Mouse (Mus musculus): Measurements from ENCODE around the gene Ebf1. TPM values are rescaled to one million over a fixed set of nuclear protein-coding genes. Genes with fewer than 3 reads are reported as not detected.

The Ebf1 gene
- polyA plus RNA-seq, 1 experiment = 26.6 TPM

GRCm38 (mm10) chr11:44617734-44618586 is 843 bp downstream of the Ebf1 start:
- DNase-seq (ENCODE audit: low read depth in 1 of 2, low spot score in 2 of 2) = peak in 1 of 2 experiments; percentile 55

GRCm38 (mm10) chr11:44619131-44619886 is 2.2 kb downstream of the Ebf1 start:
- H3K4me1 ChIP-seq (ENCODE audit: control insufficient read depth, insufficient read depth, insufficient read length) = peaks cover 10% of the 10 kb centered on the region
- H3K36me3 ChIP-seq (ENCODE audit: control insufficient read depth, insufficient read depth, low read length) = peaks cover 11% of the 10 kb centered on the region
- WGBS = 6% methylated on average over 15 of the region's 15 CpGs
- TF ChIP-seq POLR2A (IDR thresholded peaks at IDR 0.05; ENCODE audit: low read depth, low read length) = no peak
- TF ChIP-seq CTCF (IDR thresholded peaks at IDR 0.05; ENCODE audit: extremely low read depth, insufficient read depth, insufficient read length, insufficient replicate concordance) = no peak
- peaks cover 2% of the 10 kb centered on the region; the same call in 1 of the 2 replicates for H3K27me3 ChIP-seq (ENCODE audit: control insufficient read depth, insufficient read depth, low read length)
- peak overlapping the region; percentile 91 for H3K27ac ChIP-seq (ENCODE audit: insufficient read depth, low read length)
- no peak for DNase-seq (ENCODE audit: low read depth in 1 of 2, low spot score in 2 of 2)
- peak overlapping the region; percentile 65 for H3K4me3 ChIP-seq (ENCODE audit: extremely low read depth, insufficient read depth, insufficient read length)

More at GRCm38 (mm10) chr11:44617734-44618586, 843 bp downstream of the Ebf1 start:
- Histone ChIP-seq H3K27me3 (ENCODE audit: control insufficient read depth, insufficient read depth, low read length) (peaks cover 2% of the 10 kb centered on the region; the same call in 1 of the 2 replicates), H3K36me3 (ENCODE audit: control insufficient read depth, insufficient read depth, low read length) (peaks cover 9% of the 10 kb centered on the region; the same call in 1 of the 2 replicates), H3K4me1 (ENCODE audit: control insufficient read depth, insufficient read depth, insufficient read length) (peaks cover 10% of the 10 kb centered on the region), H3K27ac (ENCODE audit: insufficient read depth, low read length) (peak overlapping the region; percentile 98), H3K4me3 (ENCODE audit: extremely low read depth, insufficient read depth, insufficient read length) (peak overlapping the region; percentile 70)
- TF ChIP-seq POLR2A (IDR thresholded peaks at IDR 0.05; ENCODE audit: low read depth, low read length) = no peak; the same call in 1 of the 2 replicates
- TF ChIP-seq CTCF (IDR thresholded peaks at IDR 0.05; ENCODE audit: extremely low read depth, insufficient read depth, insufficient read length, insufficient replicate concordance) = no peak
- WGBS = 1% methylated on average over 55 of the region's 55 CpGs

- 9% methylated on average over 41 of the region's 41 CpGs for WGBS
- peak in 1 of 2 experiments; percentile 58 for DNase-seq (ENCODE audit: low read depth in 1 of 2, low spot score in 2 of 2)
- Histone ChIP-seq H3K4me3 (ENCODE audit: extremely low read depth, insufficient read depth, insufficient read length) (peak overlapping the region; percentile 65), H3K4me1 (ENCODE audit: control insufficient read depth, insufficient read depth, insufficient read length) (peaks cover 10% of the 10 kb centered on the region), H3K27ac (ENCODE audit: insufficient read depth, low read length) (peak overlapping the region; percentile 91), H3K27me3 (ENCODE audit: control insufficient read depth, insufficient read depth, low read length) (peaks cover 2% of the 10 kb centered on the region; the same call in 1 of the 2 replicates), H3K36me3 (ENCODE audit: control insufficient read depth, insufficient read depth, low read length) (peaks cover 11% of the 10 kb centered on the region)
- TF ChIP-seq CTCF (IDR thresholded peaks at IDR 0.05; ENCODE audit: extremely low read depth, insufficient read depth, insufficient read length, insufficient replicate concordance) = no peak
- TF ChIP-seq POLR2A (IDR thresholded peaks at IDR 0.05; ENCODE audit: low read depth, low read length) = no peak; the same call in 1 of the 2 replicates
These were observed 3.0 kb downstream of the Ebf1 start for GRCm38 (mm10) chr11:44619887-44620693.

GRCm38 (mm10) chr11:44620694-44621446 is 3.8 kb downstream of the Ebf1 start:
- 62% methylated on average over 18 of the region's 19 CpGs for WGBS
- Histone ChIP-seq H3K4me3 (ENCODE audit: extremely low read depth, insufficient read depth, insufficient read length) (peak overlapping the region; percentile 23; the same call in 1 of the 2 replicates), H3K27me3 (ENCODE audit: control insufficient read depth, insufficient read depth, low read length) (peaks cover 2% of the 10 kb centered on the region; the same call in 1 of the 2 replicates), H3K36me3 (ENCODE audit: control insufficient read depth, insufficient read depth, low read length) (peaks cover 13% of the 10 kb centered on the region), H3K4me1 (ENCODE audit: control insufficient read depth, insufficient read depth, insufficient read length) (peaks cover 8% of the 10 kb centered on the region), H3K27ac (ENCODE audit: insufficient read depth, low read length) (peak overlapping the region; percentile 38)
- no peak for DNase-seq (ENCODE audit: low read depth in 1 of 2, low spot score in 2 of 2)
- no peak for TF ChIP-seq CTCF (IDR thresholded peaks at IDR 0.05; ENCODE audit: extremely low read depth, insufficient read depth, insufficient read length, insufficient replicate concordance)
- no peak for TF ChIP-seq POLR2A (IDR thresholded peaks at IDR 0.05; ENCODE audit: low read depth, low read length)

GRCm38 (mm10) chr11:44621615-44622014 is 4.5 kb downstream of the Ebf1 start:
- H3K27me3 ChIP-seq (ENCODE audit: control insufficient read depth, insufficient read depth, low read length) = 0 out of 2 replicates have a peak, but pooled peaks cover 2% of the 10 kb centered on the region
- WGBS = 81% methylated on average over 10 of the region's 10 CpGs

More at GRCm38 (mm10) chr11:44621615-44622014, 4.5 kb downstream of the Ebf1 start:
- H3K4me1 ChIP-seq (ENCODE audit: control insufficient read depth, insufficient read depth, insufficient read length) = peaks cover 5% of the 10 kb centered on the region
- H3K4me3 ChIP-seq (ENCODE audit: extremely low read depth, insufficient read depth, insufficient read length) = no peak overlapping the region
- TF ChIP-seq POLR2A (IDR thresholded peaks at IDR 0.05; ENCODE audit: low read depth, low read length) = no peak
- TF ChIP-seq CTCF (IDR thresholded peaks at IDR 0.05; ENCODE audit: extremely low read depth, insufficient read depth, insufficient read length, insufficient replicate concordance) = no peak
- peaks cover 13% of the 10 kb centered on the region for H3K36me3 ChIP-seq (ENCODE audit: control insufficient read depth, insufficient read depth, low read length)
- H3K27ac ChIP-seq (ENCODE audit: insufficient read depth, low read length) = no peak overlapping the region
- no peak for DNase-seq (ENCODE audit: low read depth in 1 of 2, low spot score in 2 of 2)
